Mouse (Mus musculus): ENCODE measurements around the gene Slc18a2. TPM values are rescaled to one million over a fixed set of nuclear protein-coding genes. Genes with fewer than 3 reads are reported as not detected.
A peak's percentile ranks its signal among the peaks of the same experiment; 100 is the strongest.

Gene Slc18a2
- total RNA-seq (2021), result 10 to 100 TPM; 31.0 to 39.5 TPM
- long read RNA-seq, experiment 1, transcript Slc18a2-201 (16 exons, 3,785 nt), result major isoform, 21 of 29 reads
- long read RNA-seq, experiment 1, partial matches to known transcripts, result 6 of 29 reads
- long read RNA-seq, experiment 1, other reads (novel, unspliced or antisense), result 2 of 29 reads
- long read RNA-seq, experiment 2, transcript Slc18a2-201 (16 exons, 3,785 nt), result major isoform, 40 of 78 reads
- long read RNA-seq, experiment 2, partial matches to known transcripts, result 27 of 78 reads
- long read RNA-seq, experiment 2, other reads (novel, unspliced or antisense), result 11 of 78 reads

- no peak for DNase-seq (ENCODE audit: low spot score in 2 of 2)
These were observed at the start of gene Slc18a2 for GRCm38 (mm10) chr19:59260718-59261442. Slc18a2 (plus strand) TSS chr19:59260896.

- DNase-seq (ENCODE audit: low spot score in 2 of 2), result no peak
These were observed 43.8 kb upstream of the Slc18a2 start for GRCm38 (mm10) chr19:59216891-59217290.

GRCm38 (mm10) chr19:59218991-59219390, 41.7 kb upstream of the Slc18a2 start, which contains the start of gene Kcnk18:
Kcnk18 (plus strand) TSS chr19:59219214.
- no peak for DNase-seq (ENCODE audit: low spot score in 2 of 2)

- DNase-seq (ENCODE audit: low spot score in 2 of 2), result no peak
These were observed 39.6 kb upstream of the Slc18a2 start for GRCm38 (mm10) chr19:59221131-59221530.

- no peak for DNase-seq (ENCODE audit: low spot score in 2 of 2)
These were observed 32.3 kb upstream of the Slc18a2 start for GRCm38 (mm10) chr19:59228376-59228775.

GRCm38 (mm10) chr19:59232786-59233185, 27.9 kb upstream of the Slc18a2 start:
- no peak for DNase-seq (ENCODE audit: low spot score in 2 of 2)

GRCm38 (mm10) chr19:59235001-59235400, 25.7 kb upstream of the Slc18a2 start:
- DNase-seq (ENCODE audit: low spot score in 2 of 2), result no peak

GRCm38 (mm10) chr19:59236046-59236445, 24.6 kb upstream of the Slc18a2 start:
- no peak for DNase-seq (ENCODE audit: low spot score in 2 of 2)

GRCm38 (mm10) chr19:59238630-59239029, 22.1 kb upstream of the Slc18a2 start:
- DNase-seq (ENCODE audit: low spot score in 2 of 2), result no peak

GRCm38 (mm10) chr19:59239124-59239817, 21.4 kb upstream of the Slc18a2 start:
- DNase-seq (ENCODE audit: low spot score in 2 of 2), result peak; percentile 79 to 83

GRCm38 (mm10) chr19:59241987-59242386, 18.7 kb upstream of the Slc18a2 start:
- no peak for DNase-seq (ENCODE audit: low spot score in 2 of 2)

- no peak for DNase-seq (ENCODE audit: low spot score in 2 of 2)
These were observed 17.6 kb upstream of the Slc18a2 start for GRCm38 (mm10) chr19:59243057-59243456.

GRCm38 (mm10) chr19:59248144-59248543, 12.6 kb upstream of the Slc18a2 start:
- DNase-seq (ENCODE audit: low spot score in 2 of 2), result no peak

GRCm38 (mm10) chr19:59248553-59249286, 12.0 kb upstream of the Slc18a2 start:
- DNase-seq (ENCODE audit: low spot score in 2 of 2), result no peak

GRCm38 (mm10) chr19:59252651-59253050, 8.0 kb upstream of the Slc18a2 start:
- DNase-seq (ENCODE audit: low spot score in 2 of 2), result no peak

GRCm38 (mm10) chr19:59259633-59260032, 1.1 kb upstream of the Slc18a2 start:
- no peak for DNase-seq (ENCODE audit: low spot score in 2 of 2)

GRCm38 (mm10) chr19:59261604-59262003, 908 bp downstream of the Slc18a2 start:
- DNase-seq (ENCODE audit: low spot score in 2 of 2), result no peak

- DNase-seq (ENCODE audit: low spot score in 2 of 2), result no peak
These were observed 2.5 kb downstream of the Slc18a2 start for GRCm38 (mm10) chr19:59263171-59263570.

GRCm38 (mm10) chr19:59264838-59265532, 4.3 kb downstream of the Slc18a2 start:
- DNase-seq (ENCODE audit: low spot score in 2 of 2), result no peak

- no peak for DNase-seq (ENCODE audit: low spot score in 2 of 2)
These were observed 5.2 kb downstream of the Slc18a2 start for GRCm38 (mm10) chr19:59265907-59266306.

Data from adrenal gland, postnatal 4 days (tissue).